Mouse (Mus musculus) intestine, postnatal 0 days (tissue): ENCODE data around the gene Irx4. TPM values are rescaled to one million over a fixed set of nuclear protein-coding genes. Genes with fewer than 3 reads are reported as not detected.

Experiments used
- ATAC-seq: fragments of 200-750 bp; cut with Nextera tagmentation; 2 replicates; pipeline ENCODE4 v1.8.0; 2017; ENCODE audit warnings: mild to moderate bottlenecking, moderate TSS enrichment, moderate library complexity
- H3K27ac ChIP-seq: fragments of 300-500 bp; sonication (generic); 2 replicates; pipeline ENCODE4 v1.5.1; 2014; ENCODE audit warnings: mild to moderate bottlenecking, low read depth, low read length, moderate library complexity
- H3K27me3 ChIP-seq: fragments of 300-500 bp; sonication (generic); replicated peaks from 2 replicates; pipeline ENCODE4 v1.6.1; 2014; ENCODE audit warnings: low read length, mixed read lengths; ENCODE audit not compliant: control insufficient read depth, insufficient read depth
- H3K36me3 ChIP-seq: fragments of 300-500 bp; sonication (generic); 2 replicates; pipeline ENCODE4 v1.6.1; 2014; ENCODE audit warnings: mild to moderate bottlenecking, moderate library complexity; ENCODE audit not compliant: control insufficient read depth, insufficient read depth
- H3K4me1 ChIP-seq: fragments of 300-500 bp; sonication (generic); replicated peaks from 2 replicates; pipeline ENCODE4 v1.6.1; 2014; ENCODE audit warnings: antibody characterized with exemption, low read length, mixed read lengths; ENCODE audit not compliant: control insufficient read depth, insufficient read depth
- H3K4me2 ChIP-seq: fragments of 300-500 bp; sonication (generic); replicated peaks from 2 replicates; pipeline ENCODE4 v1.6.1; 2014; ENCODE audit warnings: low read depth, mild to moderate bottlenecking, moderate library complexity
- H3K4me3 ChIP-seq: fragments of 300-500 bp; sonication (generic); 2 replicates; pipeline ENCODE4 v1.5.1; 2014; ENCODE audit warnings: low read depth, low read length
- H3K9ac ChIP-seq: fragments of 300-500 bp; sonication (generic); 2 replicates; pipeline ENCODE4 v1.6.1; 2014; ENCODE audit warnings: mild to moderate bottlenecking, low read depth, low read length
- H3K9me3 ChIP-seq: fragments of 300-500 bp; sonication (generic); 2 replicates; pipeline ENCODE4 v1.6.1; 2016; ENCODE audit warnings: mixed run types; ENCODE audit not compliant: control insufficient read depth
- CTCF ChIP-seq: sonication (generic); IDR thresholded peaks from 2 replicates; pipeline ENCODE4 v1.5.1; 2016; ENCODE audit warnings: low read depth, mild to moderate bottlenecking, control low read depth, antibody characterized with exemption, moderate library complexity
- WGBS: fragments of 180-500 bp; shearing (Covaris S2); extraction: QIAGEN DNeasy Blood & Tissue Kit; methylation state at CpG from one replicate; pipeline ENCODE4 v1.1.7; 2014; 5-methylcytosine and 5-hydroxymethylcytosine counted together
- polyA plus RNA-seq: library from polyadenylated mRNA; unstranded; fragments of >200 nt; fragmentation: Nextera tagmentation; extraction: Ambion mirVana; gene quantifications from 2 replicates; pipeline ENCODE4 v1.2.1, GENCODE M21; 2015

The Irx4 gene
- polyA plus RNA-seq, 1 experiment from 2014 or later, result 0.27 TPM

DNA sequence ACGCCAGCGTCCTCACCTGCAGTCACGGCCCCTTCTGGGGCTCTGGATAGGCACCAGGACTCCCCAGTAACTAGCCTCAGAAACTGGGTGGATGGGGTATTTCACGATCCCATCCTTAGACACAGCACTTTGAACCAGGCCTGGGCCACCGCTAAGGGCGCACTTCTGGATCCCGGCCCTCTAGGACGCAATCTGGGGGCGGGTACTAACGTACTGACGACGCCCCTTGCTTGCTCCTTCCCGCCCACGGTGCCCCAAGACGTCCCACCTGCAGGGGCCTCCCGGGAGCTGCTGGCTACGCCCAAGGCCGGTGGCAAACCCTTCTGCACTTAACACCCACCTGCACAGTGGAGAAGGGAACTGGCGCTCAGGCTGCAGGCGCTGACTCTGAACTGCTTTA, 8.4 kb downstream of the Irx4 start:
- no peaks in the 10 kb centered on the region for H3K9me3 ChIP-seq
- no peaks in the 10 kb centered on the region for H3K36me3 ChIP-seq
- peak overlapping the region; percentile 56 for H3K4me2 ChIP-seq
- ATAC-seq, result peak; percentile 86
- H3K4me3 ChIP-seq, result peak overlapping the region; percentile 24
- H3K27me3 ChIP-seq, result peaks cover 94% of the 10 kb centered on the region
- peak; percentile 72 for TF ChIP-seq CTCF
- WGBS, result under 1% methylated on average over 20 of the region's 20 CpGs
- 0 out of 2 replicates have a peak, but pooled peaks cover 6% of the 10 kb centered on the region for H3K4me1 ChIP-seq
- H3K9ac ChIP-seq, result no peak overlapping the region
- H3K27ac ChIP-seq, result no peak overlapping the region

DNA sequence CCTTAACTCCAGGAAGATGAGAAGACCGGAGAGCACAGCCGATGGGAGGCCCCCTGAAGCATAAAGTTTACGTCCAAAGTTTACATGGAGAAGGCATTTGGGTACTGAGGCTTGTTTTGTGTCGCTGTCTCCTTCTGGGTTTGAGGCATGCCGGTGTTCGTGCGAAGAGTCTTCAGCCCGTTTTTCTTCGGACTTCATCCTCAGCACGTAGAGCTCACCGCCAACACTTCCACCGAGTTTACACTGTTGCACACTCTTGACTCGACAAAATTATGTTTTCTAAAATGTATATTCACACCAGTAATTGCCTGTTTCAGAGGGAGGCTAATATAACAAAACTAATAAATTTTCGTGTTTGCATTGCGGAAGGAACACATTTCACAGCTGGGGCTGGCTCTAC, 9.0 kb downstream of the Irx4 start:
- WGBS, result 7% methylated on average over 15 of the region's 15 CpGs
- Histone ChIP-seq H3K4me2 (peak overlapping the region; percentile 56), H3K27me3 (peaks cover 90% of the 10 kb centered on the region)

DNA sequence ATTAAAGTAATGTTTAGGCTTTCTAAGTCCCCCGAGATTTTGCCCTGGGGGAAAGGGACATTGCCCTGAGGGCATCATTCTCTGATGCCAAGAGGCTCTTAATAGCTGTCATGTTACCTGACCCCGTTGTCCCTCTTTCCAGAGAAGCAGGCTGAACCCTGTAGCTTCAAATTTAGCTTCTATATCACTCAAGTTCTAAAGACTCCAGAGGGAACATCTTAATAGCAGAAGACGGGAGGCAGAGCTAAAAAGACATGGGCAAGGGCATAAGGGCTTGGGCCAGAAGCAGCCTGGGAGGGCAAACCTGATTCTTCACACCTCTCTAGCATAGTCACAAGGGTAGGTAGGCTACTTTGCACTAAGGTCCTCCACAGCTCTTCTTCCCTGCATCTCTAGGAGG, 9.6 kb downstream of the Irx4 start:
- Histone ChIP-seq H3K36me3 (no peaks in the 10 kb centered on the region), H3K4me2 (no peak overlapping the region)

More for the DNA sequence above, 9.0 kb downstream of the Irx4 start:
- H3K9me3 ChIP-seq, result no peaks in the 10 kb centered on the region
- ATAC-seq, result no peak
- peak overlapping the region; percentile 24 for H3K4me3 ChIP-seq
- no peaks in the 10 kb centered on the region for H3K36me3 ChIP-seq
- no peak for TF ChIP-seq CTCF
- no peak overlapping the region for H3K27ac ChIP-seq
- 0 out of 2 replicates have a peak, but pooled peaks cover 6% of the 10 kb centered on the region for H3K4me1 ChIP-seq
- no peak overlapping the region for H3K9ac ChIP-seq

DNA sequence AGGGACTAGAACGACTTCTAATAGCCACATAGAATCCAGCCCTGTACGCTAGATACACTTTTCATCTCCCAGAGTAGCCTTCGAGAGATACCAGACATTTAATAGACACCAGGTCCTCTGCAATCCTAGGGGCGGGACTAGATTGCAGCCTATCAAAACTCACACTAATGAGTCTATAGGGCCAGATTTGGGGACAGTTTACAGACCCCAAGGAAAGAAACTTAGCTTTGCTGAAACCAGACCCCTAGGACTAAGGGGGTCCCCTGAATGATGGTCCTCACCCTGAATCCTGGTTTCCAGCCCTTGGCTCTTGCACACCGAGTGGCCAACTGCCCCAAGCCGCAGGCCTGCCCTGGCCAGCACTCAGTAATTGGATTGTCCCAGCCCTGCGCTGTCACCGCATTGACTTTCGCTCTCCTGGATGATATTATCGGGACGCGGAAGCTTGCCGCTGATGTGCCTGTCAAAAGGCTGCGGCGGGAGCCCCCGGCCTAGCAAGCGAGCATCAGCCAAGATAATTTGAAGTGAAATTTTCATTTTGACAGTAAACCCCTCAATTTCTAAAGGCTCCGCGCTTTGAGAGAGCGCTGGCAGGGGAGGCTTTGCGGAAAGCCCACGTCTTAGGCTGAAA, 10.3 kb downstream of the Irx4 start:
- Histone ChIP-seq H3K27ac (no peak overlapping the region), H3K36me3 (no peaks in the 10 kb centered on the region), H3K4me3 (peak overlapping the region; percentile 33), H3K9ac (no peak overlapping the region), H3K27me3 (peaks cover 78% of the 10 kb centered on the region), H3K9me3 (no peaks in the 10 kb centered on the region), H3K4me2 (peak overlapping the region; percentile 66), H3K4me1 (0 out of 2 replicates have a peak, but pooled peaks cover 6% of the 10 kb centered on the region)
- 11% methylated on average over 22 of the region's 22 CpGs for WGBS
- no peak for TF ChIP-seq CTCF
- ATAC-seq, result no peak

More for the DNA sequence above, 9.6 kb downstream of the Irx4 start:
- H3K27me3 ChIP-seq, result peaks cover 85% of the 10 kb centered on the region
- no peak overlapping the region for H3K4me3 ChIP-seq
- no peak overlapping the region for H3K9ac ChIP-seq
- ATAC-seq, result no peak
- H3K4me1 ChIP-seq, result 0 out of 2 replicates have a peak, but pooled peaks cover 6% of the 10 kb centered on the region
- H3K9me3 ChIP-seq, result no peaks in the 10 kb centered on the region
- no peak overlapping the region for H3K27ac ChIP-seq
- 40% methylated on average over 3 of the region's 3 CpGs for WGBS
- no peak for TF ChIP-seq CTCF

DNA sequence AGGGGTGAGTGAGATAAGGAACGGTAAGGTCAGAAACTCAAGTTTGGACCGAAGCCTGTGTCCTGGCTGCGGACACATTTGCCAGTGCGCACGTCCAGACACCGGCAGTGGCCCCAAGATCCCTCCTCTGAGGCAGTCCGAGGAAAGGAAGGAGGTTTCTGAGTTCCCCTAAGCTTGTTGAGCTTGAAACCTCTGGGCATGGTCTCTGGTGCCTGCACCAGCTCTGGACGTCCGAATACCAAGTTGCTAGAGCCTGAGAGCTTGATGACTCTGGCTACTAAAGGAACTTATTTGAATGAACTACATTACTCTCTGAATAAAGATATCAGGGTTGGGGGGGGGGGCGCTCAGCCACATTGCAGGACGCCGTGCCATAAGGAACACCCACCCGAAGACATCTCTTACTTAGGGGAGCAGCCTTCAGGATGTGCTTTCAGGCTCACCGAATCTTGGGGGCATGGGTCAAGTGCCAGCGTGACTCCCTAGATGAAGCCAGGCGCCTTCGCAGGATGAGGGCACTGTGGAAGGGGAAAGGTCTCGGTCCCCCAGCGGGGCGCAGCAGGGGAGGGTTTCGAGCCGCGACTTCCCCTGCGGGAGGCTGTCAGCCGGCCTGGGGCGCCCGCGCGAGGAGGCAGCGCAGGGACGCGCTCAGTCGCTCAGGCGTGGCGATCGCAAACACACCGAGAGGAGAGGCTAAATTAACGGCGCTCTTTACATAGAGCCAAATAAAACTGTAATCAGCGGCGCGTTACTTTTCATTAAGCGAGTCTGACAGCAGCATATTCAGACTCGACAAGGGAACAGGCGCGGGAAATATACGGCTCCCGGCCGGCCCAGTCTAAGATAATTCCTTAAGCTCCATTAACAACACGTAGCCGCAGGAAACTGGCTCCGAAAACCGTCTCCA, 11.3 kb downstream of the Irx4 start:
- no peaks in the 10 kb centered on the region for H3K9me3 ChIP-seq
- no peak overlapping the region for H3K9ac ChIP-seq
- H3K4me1 ChIP-seq, result 0 out of 2 replicates have a peak, but pooled peaks cover 6% of the 10 kb centered on the region
- 3% methylated on average over 53 of the region's 53 CpGs for WGBS
- H3K4me3 ChIP-seq, result peak overlapping the region; percentile 33
- no peak for ATAC-seq
- TF ChIP-seq CTCF, result no peak
- H3K4me2 ChIP-seq, result peak overlapping the region; percentile 66
- peaks cover 71% of the 10 kb centered on the region for H3K27me3 ChIP-seq
- no peak overlapping the region for H3K27ac ChIP-seq
- H3K36me3 ChIP-seq, result no peaks in the 10 kb centered on the region

DNA sequence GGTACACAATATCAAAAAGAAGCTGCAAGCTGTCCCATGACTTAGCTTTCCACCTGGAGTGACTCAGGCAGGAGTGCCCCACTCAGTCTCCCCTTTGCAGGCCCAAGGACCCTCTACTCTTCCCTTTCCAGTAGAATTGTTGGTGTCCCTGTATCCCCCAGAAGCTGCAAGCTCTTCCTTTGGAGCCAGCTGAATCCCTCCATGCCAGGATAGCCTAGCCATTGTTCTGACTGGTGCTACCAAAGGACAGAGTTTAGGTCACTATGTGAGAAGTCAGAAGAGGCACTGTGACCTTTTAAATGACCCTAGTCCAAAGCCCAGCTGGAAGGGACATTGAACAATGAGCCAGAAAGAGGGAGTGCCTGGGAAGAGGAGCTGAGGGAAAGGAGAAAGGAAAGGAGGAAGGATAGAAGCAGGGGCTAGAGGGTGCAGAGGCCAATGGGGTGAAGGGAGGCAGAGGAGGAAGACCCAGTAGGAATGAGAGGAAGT, 12.6 kb downstream of the Irx4 start:
- Histone ChIP-seq H3K9me3 (no peaks in the 10 kb centered on the region), H3K4me2 (no peak overlapping the region), H3K27me3 (peaks cover 60% of the 10 kb centered on the region), H3K9ac (no peak overlapping the region), H3K4me3 (no peak overlapping the region), H3K36me3 (no peaks in the 10 kb centered on the region), H3K4me1 (0 out of 2 replicates have a peak, but pooled peaks cover 6% of the 10 kb centered on the region), H3K27ac (no peak overlapping the region)
- no peak for TF ChIP-seq CTCF
- ATAC-seq, result no peak
